Mouse (Mus musculus) E14TG2a.4 (cell line): ENCODE measurements at regions not wholly inside any gene's neighbourhood (a gene's known extent, or its start where the extent isn't known, plus 50 kb on each side); places are given as distances from the start of the nearest gene placed in this dataset.
A peak's percentile ranks its signal among the peaks of the same experiment; 100 is the strongest.

Experiments
- CTCF ChIP-seq: conservative IDR thresholded peaks from 2 replicates; pipeline ENCODE4 v1.5.1; 2014; ENCODE audit warnings: low read length
- NANOG ChIP-seq: IDR thresholded peaks from 2 replicates; pipeline ENCODE4 v1.6.1; 2014; ENCODE audit warnings: borderline replicate concordance, low read length, mixed read lengths
- POU5F1 ChIP-seq: IDR thresholded peaks from 2 replicates; pipeline ENCODE4 v1.6.1; 2014; ENCODE audit warnings: low read length, borderline replicate concordance

DNA sequence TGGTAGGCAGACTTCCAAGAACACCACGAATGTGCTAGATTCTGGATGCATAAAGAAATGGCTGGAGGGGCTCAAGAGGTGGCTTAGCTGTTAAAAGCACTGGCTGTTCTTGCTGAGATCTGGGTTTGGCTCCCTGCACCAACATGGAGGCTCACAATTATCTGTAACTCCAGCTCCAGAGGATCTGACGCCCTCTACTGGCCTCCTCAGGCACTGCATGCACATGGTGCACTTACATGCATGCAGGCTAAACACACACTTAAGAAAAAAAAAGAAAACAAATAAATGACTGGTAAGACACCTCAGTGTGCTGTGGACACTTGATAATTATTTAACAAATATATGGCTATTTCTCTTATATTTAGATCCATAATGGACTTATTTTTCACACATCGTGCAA is 139.2 kb upstream of the Foxd3 start:
- TF ChIP-seq CTCF = peak; percentile 84
- TF ChIP-seq POU5F1 = no peak
- TF ChIP-seq NANOG = no peak
